Mouse (Mus musculus): ENCODE results near the gene Xylt2.

Gene Xylt2

GRCm38 (mm10) chr11:94615494-94615893, 61.8 kb downstream of the Xylt2 start:
- no peak for DNase-seq (ENCODE audit: low spot score in 2 of 2)

GRCm38 (mm10) chr11:94614603-94615002, 62.7 kb downstream of the Xylt2 start:
- DNase-seq (ENCODE audit: low spot score in 2 of 2), result no peak

Measured in right cerebral cortex, adult 2 months (tissue).